Mouse (Mus musculus) urinary bladder, postnatal 10 days (tissue): Measurements from ENCODE around the gene Kmt2e.
"Not testable (repeated sequence)": the region's sequence is repeated elsewhere in the genome, so short reads cannot be mapped to it uniquely, and the experiment has no call there.

Experiments
- DNase-seq: peaks from one replicate; pipeline ENCODE4 v3.0.0; 2022; ENCODE audit warnings: low spot score

Kmt2e gene

DNA sequence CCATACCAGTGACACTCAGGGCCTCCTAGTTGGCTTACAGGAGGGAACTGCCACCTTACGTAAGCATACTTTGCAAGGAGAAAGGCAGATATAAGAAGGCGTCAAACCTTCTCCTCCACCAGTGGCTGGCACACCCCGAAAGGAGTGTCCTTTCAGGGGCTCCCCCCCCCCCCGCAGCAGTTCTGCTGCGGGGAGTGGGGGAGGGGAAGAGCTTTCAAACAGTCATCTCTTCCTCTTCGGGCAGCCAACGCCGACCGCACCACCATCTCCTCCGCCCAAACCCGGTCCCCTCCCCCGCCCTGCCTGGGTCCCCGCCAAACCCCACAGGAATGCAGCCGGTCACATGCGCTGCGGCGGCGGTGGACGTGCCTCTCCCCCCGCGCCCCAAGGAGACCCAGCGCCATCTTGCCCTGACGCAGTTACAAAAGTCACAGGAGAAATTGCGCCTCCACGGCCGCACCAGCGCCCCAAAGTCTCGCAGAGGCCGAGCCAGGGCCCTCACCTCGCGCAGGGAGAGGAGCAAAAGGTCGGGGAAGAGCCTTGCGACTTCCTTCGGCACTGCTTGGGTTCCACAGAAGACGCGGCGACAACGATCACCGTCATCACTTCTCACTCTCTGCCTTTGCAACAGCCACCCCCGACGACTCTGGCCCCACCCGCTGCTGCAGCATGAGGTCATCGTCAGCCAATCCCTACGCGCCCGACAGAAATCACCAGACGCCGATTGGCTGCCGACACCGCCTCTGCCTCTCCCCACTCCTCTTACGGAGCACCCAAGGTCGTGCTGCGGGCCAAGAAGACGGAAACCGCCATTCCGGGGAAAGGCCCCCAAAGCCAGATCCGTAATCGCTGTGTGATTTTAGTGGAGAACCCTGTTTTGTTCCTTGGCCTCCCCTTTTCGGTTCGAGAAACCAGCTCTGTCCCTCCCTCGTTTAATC, 1.3 kb upstream of the Kmt2e start:
- DNase-seq: peak; percentile 97

DNA sequence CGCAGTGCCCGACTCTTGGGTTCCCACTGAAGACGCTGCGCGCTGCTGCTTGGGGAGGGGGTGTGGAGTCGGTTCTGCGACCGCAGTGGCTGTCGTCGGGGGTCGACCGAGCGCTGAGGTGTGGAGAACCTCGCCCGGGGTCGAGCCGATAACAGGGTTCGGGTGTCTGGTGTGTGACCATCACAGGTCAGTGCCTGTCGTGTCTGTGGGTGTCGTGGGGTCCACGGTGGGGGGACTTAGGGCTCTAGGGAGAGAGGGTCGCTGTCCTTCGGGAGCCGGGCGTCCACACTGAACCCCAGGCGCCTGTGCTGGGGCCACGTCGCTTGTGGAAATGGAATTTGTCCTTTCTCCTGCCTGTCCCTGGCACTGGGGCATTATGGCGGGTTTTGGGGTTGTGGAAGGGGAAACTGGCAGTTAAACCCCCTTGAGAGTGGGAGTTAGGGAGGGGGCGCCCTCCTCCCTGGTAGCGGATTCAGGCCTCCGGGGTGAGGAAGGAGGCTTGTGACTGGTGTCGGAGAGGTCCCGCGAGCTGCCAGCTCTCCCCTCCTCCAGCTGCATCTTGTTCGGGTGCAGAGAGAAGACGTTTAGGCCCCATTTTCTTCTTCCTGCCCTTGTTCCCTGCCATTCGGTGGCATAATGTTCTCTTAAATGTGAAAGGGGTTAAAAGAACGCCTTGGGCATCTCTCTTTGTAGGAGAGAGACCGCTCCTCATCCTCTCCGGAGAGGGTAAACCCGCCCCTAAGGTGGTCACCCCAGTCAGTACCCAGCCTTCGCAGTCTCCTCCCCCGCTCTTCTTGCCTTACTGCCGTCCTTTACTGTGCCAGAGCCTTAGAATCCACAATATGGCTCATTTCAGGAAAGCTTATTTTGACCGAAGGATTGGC, 599 bp downstream of the Kmt2e start:
- DNase-seq: no peak

DNA sequence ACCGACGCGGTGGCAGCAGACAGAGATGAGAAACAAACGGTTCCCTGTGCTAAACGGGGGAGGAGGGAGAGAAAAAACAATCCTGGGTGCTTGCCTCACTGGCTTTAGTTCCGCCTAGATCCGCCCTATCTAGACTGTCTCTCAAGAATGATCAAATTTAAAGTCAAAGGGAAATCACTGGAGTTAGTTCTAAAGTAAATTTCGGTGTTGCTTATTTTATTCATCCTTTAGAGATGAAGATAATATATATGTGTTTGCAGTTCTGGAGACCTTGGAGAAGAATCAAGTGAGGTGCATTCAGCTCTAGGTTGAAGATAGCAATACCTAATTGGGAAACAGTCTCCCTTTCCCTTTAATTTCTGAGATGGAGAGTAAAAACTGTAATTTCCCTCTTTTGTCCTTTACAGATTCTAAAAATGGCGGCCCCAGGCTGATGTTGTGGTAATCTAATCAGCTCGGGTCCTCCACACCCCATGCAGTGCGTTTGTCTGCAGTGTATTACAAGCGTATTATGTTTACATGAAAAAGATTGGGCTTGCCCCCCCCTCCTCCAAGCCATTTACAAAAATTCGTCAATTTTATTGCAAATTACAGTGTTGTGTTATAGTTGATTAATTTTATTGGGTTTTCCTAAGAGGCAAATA, 1.4 kb downstream of the Kmt2e start:
- DNase-seq: no peak

DNA sequence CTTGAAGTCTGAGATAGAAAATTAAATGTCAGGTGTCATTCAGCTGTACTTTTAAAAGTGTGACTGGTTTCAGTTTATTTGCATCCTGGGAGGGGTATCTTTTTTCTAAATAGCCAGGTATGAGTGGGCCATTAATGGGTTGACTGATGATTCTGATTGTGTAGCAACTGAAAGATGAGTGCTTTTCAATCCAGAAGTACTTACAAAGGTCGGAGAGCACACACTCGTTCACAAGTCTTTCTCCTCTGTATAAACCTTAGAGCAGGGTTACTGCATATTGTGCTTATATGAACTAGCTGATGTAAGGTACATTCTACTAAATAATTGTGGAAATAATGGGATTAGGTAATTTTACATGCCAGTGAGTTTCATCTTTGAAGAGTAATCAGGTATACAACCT, 2.5 kb downstream of the Kmt2e start:
- no peak for DNase-seq

DNA sequence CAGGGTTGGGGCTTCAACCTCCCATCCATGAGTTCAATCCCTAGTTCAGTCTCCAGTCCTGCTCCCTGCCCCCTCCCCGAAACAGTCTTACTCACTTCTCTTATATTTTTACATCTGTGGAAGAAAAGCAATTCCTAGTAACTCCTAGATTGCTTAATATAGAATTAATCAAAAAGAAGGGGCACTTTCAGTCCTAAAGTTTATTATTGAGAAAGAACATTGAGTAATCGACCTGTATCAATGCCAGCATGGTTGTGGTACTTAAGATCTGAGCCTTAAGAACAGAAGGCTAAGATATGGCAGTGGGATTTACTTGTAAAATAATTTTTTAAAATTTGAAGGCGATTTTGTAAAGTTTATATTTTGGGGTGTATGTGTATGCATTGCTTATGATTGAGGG, 5.6 kb downstream of the Kmt2e start:
- DNase-seq: no peak

DNA sequence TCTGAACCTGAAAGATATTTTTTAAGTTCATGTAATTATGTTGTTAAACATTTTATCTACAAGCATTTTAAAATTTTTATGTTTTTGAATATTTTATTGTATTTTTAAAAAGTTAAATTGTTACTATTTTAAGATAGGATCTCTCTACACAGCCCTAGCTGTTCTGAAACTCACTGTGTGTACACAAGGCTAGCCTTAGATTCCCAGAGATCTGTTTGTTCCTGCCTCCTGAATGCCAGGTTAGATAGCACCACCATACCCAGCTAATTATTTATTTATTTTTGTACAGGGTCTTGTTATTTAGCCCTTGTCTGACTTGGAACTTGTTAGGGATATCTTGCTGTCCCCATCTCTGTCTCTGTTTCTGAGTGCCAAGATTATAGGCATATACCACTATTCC, 6.3 kb downstream of the Kmt2e start:
- DNase-seq: no peak

DNA sequence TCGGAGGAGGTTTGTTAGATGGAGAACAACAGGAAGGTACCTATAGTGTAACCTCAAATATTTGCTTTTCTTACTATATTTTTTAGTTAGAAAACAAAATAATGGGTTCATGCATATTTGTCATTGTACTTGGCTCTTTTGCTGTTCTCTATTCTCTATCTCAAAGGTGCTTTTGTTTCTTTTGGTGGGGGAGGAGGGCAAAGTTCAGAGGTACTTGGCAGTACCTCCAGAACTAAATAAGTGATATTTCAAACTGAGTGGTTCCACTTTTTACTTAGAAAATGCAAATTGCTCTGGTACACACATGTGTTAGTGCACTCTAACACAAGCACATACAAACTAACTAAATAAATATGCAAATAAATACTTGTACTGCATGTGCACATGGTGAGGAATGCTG, 7.7 kb downstream of the Kmt2e start:
- DNase-seq: no peak

DNA sequence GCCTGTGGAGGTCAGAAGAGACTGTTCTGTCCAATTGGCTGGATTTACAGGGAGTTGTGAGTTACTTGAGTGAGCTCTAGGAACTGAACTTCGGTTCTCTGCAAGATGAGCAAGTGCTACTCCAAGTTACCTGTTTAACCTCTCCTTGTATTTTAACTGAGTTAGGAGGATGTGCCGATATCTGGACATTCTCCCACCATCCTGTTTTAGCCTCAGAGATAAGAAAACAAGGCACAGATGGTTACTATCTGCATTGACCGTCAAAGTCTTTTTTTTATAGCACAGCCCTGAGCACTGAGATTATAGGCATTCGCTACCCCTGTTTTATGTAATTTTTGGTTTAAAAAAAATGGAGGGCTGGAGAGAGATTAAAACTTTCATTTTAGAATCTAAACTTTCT, 10.2 kb downstream of the Kmt2e start:
- DNase-seq: no peak

DNA sequence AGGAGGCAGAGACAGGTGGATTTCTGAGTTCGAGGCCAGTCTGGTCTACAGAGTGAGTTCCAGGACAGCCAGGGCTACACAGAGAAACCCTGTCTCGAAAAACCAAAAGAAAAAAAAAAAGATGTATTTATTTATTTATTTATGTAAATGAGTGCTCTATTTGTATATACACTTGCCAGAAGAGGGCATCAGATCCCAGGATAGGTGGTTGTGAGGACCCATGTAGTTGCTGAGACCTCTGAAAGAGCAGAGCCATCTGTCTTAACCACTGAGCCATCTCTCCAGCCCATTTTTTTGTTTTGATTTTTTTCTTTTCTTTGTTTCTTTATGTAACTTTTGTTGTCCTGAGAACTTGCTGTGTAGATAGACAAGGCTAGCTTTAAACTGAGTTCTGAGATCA, 19.3 kb downstream of the Kmt2e start:
- DNase-seq: not testable (repeated sequence)

DNA sequence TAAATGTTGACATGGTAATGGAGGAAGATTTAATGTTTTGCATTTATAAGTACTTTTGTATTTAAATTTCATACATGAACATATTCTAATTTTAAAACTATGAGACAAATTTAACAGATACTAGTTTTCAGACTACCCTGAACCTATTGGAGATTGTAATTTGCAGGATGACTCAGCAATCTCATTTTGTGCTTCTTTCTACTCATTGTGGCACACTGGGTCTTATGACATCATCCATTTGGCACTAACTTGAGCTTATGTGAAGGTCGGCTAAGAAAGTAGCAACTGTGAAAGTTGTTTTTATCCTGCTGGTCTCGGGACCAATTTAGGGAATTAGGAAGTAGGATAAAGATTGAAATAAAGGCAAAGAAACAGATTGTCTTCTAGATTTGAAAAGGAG, 27.4 kb downstream of the Kmt2e start:
- DNase-seq: no peak

DNA sequence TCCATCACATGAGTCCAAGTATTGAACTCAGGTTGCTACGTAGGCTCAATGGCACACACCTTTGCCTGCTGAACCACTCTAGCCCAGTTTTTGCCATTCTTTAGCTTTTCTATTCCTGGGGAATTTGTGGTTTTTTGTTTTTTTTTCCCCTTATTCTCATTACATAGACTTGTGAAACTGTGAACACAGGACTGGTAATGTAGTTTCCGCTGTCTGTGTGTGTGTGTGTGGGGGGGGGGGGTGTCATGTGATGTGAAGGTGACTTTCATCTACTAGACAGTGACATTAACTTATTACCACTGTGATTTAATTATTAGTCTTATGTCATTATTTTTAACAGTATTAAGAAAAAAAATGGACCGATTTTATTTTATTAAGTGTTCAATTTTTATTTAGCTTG, 30.0 kb downstream of the Kmt2e start:
- DNase-seq: no peak

DNA sequence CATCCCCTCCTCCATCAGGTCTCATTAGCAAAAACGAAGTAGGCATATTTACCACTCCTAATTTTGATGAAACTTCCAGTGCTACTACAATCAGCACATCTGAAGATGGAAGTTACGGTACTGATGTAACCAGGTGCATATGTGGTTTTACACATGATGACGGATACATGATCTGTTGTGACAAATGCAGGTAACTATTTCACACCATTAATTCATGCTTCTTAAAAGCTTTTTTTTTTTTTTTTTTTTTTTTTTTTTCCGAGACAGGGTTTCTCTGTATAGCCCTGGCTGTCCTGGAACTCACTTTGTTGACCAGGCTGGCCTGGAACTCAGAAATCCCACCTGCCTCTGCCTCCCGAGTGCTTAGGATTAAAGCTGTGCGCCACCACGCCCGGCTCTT, 30.5 kb downstream of the Kmt2e start:
- no peak for DNase-seq

DNA sequence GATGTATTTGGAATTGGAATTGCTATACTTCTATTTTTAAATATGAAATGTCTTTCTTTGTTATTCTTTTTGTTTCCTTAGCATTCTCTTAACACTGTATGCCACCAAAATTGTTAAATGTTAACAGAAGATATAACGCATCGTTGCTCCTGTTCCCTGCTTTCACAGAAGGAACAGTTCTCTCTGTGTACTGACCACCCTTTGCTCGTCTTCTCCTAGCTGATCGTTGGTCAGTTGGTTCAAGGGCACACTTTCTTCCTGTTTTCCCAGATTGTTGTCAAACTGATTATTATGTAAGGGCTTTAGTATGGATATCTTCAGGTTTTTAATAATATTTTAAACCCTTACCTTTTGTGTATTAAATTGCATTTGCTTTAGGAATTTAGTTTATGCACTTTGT, 32.3 kb downstream of the Kmt2e start:
- no peak for DNase-seq

DNA sequence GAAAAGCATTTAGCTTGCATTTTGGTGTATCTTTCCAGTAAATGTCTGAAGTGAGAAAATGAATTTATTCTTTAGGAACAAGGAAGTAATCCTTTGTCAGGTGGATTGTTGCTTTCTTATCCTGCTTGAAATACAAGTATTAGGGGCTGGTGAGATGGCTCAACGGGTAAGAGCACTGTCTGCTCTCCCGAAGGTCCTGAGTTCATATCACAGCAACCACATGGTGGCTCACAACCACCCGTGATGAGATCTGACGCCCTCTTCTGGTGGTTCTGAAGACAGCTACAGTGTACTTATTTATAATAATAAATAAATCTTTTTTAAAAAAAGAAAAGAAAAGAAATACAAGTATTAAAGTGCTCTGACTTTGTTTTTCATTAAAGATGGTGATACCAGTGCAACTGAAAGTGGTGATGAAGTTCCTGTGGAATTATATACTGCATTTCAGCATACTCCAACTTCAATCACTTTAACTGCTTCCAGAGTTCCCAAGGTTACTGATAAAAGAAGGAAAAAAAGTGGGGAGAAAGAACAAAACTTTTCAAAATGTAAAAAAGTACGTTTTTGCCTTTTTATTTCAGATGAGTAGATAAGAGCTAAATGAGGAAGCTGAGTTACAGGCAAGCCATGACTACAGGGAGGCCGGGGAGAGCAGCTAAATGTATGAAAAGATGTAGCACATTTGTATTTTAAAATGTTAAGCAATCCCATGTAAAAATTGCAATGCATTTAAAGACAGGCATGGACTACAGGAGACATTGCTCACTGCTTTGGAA, 39.0 kb downstream of the Kmt2e start:
- DNase-seq: no peak

DNA sequence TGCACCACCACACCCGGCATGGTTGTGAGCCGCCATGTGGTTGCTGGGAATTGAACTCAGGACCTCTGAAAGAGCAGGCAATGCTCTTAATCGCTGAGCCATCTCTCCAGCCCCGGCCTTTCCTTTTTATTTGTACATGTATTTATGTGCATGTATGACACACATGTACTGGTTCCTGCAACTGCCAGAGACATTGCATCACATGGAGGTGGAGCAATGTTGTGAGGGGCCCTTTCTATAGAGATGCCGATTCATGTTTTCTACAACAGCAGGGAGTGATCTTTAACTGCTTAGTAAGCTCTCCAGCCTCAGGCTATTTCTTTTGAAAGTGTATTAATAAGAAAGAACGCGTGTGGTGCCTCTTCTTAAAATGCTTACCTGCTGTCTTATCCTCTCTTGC, 49.6 kb downstream of the Kmt2e start:
- DNase-seq: no peak

DNA sequence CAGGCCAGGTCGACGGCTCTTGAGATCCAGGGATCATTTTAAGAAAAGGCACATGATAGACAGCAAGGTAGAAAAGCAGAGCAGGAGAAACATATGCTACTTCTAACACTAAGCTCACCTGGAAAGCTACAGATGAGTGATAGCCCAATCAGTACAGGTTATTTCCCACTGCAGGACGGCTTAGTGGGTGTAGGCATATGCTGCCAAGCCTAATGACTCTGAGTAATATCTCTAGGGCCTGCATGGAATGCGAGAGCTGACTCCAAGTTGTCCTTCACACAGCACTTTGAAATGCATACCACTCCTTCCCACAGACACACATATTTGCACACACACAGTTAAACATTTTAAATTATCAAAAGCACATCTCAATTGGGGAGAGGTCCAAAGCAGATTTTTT, 55.0 kb downstream of the Kmt2e start:
- DNase-seq: no peak

DNA sequence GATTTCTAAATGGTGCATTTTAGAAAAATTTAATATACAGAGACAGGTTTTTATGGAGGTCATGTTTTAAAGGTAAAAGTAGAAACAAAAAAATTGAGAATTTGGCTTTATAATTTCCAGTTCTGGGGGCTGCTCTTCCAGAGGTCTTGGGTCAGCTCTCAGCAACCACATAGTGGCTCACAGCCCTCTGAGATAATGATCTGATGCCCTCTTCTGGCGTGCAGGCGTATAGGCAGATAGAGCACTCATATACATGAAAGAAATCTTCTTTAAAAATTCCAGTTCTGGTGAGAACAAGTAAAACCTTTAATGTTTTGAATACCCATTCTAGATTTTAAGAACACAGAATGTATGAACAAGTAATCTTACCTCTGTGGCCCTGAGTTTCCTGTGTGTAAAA, 56.6 kb downstream of the Kmt2e start:
- no peak for DNase-seq

DNA sequence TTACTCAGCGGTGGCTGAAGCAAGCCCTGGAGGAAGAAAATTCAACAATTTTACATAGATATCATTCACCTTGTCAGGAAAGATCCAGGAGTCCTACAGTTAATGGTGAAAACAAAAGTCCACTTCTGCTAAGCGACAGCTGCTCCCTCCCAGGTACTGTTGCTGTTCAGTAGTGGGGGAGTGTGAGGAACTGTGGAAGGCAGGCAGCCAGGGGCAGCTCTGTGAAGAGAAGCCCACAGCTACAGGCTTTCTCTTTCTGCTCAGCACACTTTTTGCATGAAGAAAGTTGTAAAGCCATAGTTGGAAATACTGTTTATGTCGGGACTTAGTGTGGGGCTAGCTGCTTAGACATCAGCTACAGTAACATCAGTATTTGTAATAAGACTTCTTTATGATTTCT, 62.2 kb downstream of the Kmt2e start:
- no peak for DNase-seq

DNA sequence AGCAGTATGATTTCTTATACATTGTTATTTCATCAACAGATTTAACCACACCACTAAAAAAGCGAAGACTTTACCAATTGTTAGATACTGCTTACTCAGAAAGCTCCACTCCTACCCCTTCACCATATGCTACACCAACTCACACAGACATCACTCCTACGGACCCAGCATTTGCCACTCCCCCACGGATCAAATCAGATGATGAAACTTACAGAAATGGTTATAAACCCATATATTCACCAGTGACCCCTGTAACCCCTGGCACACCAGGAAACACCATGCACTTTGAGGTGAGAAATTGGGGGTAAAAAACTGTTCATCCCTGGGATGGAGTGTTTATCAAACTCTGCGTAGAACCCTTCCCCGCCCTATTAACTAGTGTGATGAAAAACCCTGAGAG, 62.7 kb downstream of the Kmt2e start:
- DNase-seq: no peak

DNA sequence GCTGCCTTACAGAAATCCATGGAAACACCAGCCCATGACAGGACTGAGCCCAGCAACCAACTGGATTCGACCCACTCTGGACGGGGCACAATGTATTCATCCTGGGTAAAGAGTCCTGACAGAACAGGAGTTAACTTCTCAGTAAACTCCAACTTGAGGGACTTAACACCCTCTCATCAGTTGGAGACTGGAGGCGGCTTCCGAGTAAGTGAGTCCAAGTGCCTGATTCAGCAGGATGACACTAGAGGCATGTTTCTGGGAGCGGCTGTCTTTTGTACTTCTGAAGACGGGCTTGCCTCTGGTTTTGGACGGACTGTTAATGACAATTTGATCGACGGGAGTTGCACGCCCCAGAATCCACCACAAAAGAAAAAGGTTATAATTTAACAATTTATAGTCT, 63.7 kb downstream of the Kmt2e start:
- no peak for DNase-seq

DNA sequence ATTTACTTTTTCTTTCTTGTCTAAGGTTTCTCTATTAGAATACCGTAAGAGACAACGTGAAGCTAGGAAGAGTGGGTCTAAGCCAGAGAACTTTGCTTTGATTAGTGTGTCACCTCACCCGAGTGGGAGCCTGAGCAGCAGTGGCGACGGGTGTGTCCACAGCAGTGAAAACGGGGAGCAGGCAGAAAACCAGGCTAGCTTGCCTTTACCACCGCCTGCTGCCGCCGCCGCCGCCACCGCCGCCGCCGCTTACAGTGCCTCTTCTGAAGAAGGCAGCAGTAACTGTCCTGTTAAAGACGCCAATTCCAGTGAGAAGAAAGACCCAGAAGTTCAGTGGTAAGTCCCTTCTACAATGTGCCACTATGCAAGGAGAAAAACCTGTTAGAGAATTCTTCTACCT, 65.0 kb downstream of the Kmt2e start:
- no peak for DNase-seq

DNA sequence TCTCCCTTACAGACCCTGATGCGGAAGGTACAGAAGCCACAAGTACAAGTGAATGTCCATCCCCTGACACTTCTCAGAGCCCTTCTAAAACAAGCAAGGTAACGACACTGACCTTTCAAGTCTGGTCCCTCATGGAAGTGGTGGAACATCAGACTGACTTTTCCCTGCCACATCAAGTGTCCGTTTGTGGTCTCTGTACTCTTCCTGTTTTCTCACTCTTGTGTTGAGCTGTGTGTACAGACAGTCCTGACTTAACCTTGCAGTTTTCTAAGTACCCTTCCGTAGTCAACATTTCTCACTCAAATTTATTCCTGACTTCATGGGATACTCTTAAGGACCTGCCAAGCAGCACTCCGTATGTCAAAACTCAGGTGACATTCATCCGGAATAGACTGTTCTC, 66.5 kb downstream of the Kmt2e start:
- no peak for DNase-seq
